Mouse (Mus musculus) gastrocnemius, postnatal 14 days (tissue): Measurements from ENCODE around the gene Spin1. TPM values are rescaled to one million over a fixed set of nuclear protein-coding genes. Genes with fewer than 3 reads are reported as not detected.

Experiments used
- DNase-seq: peaks from one replicate; pipeline ENCODE4 v3.0.0; 2021; ENCODE audit warnings: mixed read lengths
- intact Hi-C: fragments of 180-260 bp; cut with DNase I; formaldehyde crosslinking; loops from one replicate; pipeline ENCODE4 v1.15.1; 2025; ENCODE audit warnings: low total_unique reads
- total RNA-seq, 2 experiments: library from RNA; stranded (reverse); gene quantifications; 2 replicates each; pipeline ENCODE4 v1.2.3; 2021

Gene Spin1
- total RNA-seq, 2 experiments from 2014 or later: 16.9 to 18.6 TPM

DNA sequence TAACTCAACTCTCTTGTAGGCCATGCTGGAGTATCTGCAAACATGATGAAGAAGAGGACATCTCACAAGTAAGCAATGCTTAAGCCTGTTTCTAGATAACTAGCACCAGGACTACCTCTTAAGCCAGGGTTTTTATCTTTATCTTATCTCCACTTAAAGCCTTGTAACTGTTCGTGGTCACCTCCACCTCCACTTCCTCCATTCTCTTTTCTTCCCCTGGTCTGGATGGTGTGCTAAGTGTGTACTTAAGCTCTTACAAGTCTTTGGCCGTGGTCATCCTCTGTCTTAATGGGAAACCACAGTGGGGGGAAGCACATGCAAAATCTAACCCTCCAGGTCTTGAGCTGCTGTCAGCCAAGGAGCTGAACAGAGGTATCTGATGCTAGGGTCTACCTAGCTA, 27.2 kb downstream of the Spin1 start:
- intact Hi-C loops: no loop called here

DNA sequence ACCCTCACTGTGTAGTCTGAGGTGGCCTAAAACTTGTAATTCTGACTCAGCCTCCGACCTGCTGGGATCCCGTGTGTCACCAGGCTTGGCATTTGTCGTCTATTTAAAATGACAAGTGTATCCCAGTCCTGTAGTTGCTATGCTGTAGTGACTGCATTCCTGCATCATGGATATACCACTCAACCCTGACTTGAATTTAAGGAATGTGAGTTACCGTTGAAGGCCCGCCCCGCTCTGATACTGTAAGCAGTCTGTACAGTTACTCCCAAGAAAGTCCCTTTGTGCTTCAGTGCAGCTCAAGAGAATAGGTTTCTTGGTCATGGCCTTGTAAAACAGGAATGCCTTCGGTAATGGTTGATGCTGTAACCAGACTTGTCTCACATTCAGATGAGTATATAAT, 27.7 kb downstream of the Spin1 start:
- no peak for DNase-seq
- intact Hi-C loops: no loop called here

More for the DNA sequence above, 27.2 kb downstream of the Spin1 start:
- no peak for DNase-seq

DNA sequence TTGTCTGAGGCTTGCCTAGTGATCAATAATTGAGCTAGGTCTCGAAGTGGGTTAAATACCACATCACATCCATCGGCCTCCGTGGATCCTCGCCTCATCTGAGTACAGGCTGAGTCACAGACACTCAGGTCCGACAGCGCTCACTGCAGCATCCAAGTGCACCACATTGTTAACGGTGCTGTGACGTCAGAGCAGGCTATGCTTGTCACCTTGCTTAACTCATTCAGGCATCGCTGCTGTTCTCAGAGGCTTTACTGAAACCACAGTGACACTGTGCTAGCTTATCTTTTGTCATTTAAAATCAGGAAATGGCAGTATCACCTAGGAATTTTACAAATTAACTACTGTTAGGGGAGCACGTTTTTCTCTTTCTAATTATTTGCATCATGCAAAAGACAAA, 30.5 kb downstream of the Spin1 start:
- intact Hi-C loops: no loop called here
- DNase-seq: no peak

DNA sequence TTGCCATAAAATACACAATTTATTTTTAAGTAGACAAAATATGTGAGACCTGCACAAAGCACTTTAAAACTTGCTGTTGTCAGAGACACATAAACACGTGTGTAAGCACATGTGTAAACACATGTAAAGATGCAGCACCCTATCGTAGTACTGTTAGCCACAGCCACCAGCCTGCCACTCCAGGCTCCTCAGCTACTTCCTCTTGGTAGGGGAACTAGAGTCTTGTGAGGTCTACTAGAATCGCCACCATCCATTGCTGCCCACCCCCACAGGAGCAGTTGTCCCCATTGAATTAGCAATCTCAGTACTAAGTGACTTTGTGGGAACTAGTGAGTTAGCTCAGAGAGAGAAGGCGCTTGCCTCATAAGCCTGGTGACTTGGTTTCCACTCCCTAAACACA, 35.6 kb downstream of the Spin1 start:
- intact Hi-C loops: no loop called here
- no peak for DNase-seq

DNA sequence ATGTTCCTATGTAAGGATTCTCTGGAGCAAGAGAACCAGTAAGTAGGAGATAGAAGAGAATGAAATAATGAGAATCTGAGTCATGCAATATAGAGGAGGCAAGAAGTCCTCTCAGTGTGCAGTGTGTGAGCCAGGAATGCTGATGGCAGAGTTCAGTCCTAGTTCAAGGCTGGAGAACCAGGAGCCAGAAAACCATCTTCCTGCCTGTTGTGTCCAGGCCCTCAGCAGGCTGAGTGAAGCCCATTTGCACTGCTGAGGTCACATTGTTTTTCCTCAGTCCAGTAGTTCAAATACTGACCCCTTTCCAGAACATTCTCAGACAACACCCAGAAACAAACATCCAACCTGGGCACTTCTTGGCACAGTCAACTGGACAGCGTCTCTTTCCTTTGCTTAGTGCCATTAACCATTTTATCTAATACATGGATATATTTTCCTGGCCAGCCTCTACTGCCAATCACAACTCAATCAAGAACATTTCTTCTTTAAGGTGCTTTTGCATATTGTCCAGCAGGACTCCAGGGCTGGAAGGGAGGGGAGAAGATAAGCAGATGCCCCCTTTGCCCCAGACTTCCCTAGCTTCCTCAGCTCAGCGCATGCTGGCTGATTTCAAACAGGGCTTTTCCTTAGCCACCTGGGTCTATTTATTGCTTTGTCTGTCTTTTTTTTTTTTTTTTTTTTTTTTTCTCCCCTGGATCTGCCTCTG, 36.5 kb downstream of the Spin1 start:
- intact Hi-C loops: no loop called here
- no peak for DNase-seq

DNA sequence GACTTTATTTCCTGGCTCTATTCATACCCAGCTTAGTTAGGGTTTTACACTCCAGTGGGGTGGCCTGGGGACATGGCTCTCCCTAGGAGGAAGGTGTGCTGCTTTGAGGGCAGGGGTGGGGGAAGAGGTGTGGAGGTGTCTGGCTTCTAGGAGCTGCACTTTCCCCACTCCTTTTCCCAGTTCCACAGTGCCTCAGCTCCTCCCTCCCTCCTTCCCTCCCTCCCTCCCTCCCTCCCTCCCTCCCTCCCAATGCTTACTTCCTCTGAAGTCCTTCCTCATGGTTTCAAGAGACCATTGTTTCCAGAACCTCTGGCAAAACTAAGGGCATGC, 37.0 kb downstream of the Spin1 start:
- intact Hi-C loops: no loop called here
- DNase-seq: no peak

DNA sequence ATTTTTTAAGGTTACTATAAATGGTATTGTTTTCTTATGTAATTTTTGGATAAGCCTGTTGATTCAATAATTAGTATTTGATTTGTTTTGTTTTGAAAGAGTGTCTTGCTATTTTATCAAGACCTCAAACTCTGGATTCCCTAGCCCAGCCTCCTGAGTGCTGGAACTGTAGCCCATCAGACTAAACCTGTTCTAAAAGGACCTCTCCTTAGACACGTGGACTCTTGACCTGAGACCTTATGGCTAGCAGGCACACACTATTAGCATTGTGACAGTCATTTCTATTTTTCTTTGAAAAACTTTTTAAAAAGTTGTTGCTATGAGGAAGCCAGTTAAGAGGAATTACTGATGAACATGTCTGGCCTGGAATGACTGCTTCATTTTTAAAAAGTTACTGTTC, 46.4 kb downstream of the Spin1 start:
- DNase-seq: no peak
- intact Hi-C loops: no loop called here

DNA sequence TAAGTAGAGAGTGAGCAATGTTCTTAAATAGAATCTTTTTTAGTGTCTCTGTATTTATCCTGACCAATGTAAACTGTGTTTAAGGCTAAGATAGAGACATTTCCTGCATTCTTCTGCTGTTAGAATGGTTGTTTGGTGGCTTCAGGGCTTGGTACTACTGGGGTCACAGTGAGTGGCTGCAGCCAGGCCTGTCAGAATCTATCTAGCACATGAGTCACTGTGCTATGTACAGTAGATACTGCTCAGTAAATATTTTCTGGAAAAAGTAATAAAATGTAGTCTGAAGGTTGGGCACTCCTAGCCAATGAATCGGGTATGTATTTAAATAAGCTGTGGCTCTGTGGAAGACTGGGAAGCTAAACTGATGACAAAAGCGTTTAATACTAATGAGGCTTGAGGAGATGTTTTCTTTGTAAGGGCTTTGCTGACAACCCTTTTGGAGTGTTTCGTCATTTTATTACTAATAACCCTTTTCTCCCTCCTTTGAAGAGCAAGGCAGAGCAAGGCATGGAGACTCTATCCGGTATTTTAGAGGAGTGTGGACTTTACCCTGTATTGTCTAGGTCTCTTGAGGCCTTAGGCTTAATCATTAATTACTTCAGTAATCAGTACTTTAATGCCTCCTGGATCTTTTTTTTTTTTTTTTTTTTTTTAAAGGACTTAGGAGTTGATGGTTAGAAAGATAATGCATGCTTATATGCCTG, 52.4 kb downstream of the Spin1 start:
- DNase-seq: no peak
- intact Hi-C loops: no loop called here

DNA sequence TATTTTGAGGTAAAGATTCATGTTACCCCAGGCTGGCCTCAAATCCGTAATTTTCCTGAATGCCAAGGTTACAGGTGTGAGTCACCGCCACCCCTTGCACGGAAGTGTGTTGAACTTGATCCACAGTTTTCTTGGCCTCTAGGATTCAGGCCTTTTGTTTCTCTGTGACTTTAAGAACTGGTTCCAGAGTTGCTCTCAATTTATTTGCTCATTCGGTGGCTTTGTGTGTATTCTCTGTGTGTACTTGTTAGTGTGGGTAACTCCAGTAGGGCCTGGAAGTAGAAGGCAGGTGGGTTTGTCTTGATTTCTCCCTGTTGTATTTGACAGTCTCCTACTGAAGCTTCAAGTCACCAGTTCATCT, 53.0 kb downstream of the Spin1 start:
- no peak for DNase-seq
- intact Hi-C loops: no loop called here

DNA sequence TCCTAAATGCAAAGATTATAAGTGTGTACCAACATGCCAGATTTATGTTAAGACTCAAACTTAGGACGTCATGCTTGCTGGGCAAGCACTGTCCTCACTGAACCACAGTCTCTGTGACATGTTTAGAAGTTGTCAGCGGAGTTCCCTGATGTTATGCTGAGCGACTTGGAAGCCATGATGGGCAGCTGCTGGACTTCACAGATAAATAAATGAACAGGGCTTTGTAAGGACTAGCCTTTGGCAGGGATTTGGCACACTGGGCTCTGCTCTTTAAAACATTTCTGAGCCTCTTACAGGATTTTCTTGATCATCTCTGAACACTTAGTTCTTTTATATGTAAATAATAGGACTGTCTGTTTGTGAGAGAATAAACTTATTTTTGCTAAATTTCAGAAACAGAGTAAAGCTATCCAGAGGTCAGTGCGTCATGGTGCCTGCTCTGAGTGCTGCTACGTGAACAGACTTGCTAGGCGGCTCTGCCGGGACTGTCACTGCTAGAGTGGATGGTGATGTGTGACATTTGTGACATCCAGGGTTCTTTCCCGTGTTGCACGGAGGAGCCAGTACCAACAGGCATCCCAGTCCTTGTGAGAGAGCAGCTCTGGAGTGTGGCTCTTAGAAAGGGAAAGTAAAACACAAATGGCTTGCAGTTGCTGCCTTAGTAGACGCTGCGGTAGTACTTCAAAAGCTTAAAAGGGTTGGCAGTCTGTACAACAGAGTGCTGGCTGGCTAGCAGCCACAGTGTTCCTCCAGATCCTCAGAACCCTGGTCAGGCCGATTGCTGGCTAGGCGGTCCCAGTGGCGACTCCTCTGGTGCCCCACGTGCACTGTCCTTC, 54.7 kb downstream of the Spin1 start:
- intact Hi-C loops: no loop called here
- no peak for DNase-seq

DNA sequence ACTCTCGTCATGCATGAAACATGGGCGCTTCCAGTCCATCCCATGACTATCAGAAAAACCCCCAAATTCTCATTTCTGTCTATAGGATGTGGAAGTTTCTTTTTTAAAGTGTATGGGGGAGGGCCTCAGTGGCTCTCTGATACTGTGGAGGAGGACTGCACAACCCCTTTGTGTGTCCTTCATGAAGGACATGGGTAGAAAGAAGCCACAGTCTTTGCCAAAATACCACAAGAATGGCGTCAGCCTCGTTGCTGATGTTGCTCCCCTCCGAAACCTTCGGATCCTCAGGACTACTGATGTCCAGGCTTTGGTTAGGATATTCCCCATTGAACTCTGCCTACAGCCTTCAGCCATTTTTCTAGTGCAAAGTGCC, 55.3 kb downstream of the Spin1 start:
- intact Hi-C loops: no loop called here
- no peak for DNase-seq

DNA sequence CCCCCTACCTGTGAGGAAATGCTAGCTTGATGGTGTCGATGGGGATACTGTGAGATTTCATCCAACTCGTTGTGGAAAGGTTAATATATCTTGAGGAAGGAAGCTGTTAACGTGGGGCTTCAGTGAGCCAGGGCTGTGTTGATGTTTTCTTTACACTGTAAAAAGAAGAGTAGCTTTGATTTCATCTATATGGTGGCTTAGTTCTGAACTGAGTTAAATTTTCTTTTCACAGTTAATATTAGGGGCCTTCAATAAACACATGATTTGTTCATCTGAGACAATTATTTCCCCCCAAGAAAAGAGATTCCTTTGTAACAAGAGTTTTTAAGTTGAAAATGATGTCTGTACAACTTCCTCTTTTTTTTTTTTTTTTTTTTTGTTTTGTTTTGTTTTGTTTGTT, 56.6 kb downstream of the Spin1 start:
- intact Hi-C loops: no loop called here
- DNase-seq: no peak

DNA sequence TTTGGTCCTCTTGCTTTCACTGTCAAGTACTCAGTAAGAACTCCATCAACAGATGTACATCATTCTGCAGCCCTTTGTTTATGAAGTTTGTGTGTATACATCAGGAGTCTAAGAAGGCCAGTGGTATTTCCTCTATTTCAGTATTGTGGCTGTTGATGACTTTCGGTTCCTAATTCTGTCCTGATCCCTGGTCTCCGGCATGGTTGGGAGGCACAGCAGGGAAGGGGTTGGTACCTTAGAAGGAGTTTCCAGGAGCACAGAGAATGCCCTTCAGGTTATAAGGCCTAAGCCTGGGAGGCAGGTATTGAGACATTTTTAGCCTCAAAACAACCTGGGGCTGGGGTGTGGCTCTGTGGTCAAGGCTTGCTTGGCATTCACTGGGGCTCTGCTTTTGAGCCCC, 61.0 kb downstream of the Spin1 start:
- intact Hi-C loops: no loop called here

DNA sequence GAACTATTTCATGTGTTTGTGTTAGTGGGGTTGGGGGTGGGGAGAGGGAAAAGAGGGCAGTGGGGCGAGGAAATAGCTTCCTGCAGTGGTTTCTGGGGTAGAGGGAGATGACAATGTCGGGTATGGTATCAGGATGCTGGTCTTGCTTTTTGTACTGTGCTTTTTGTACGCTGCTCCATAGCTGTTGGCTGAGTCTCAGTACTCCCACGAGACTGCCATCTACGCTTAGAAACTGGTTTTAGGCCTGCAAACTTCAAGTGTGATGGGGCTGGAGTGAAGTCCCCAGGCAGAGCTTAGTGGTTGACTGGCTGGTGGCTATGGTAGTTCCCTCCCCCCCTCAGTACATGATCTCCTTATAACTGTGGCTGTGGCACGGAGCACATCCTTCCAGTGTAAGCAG, 61.6 kb downstream of the Spin1 start:
- intact Hi-C loops: no loop called here
- DNase-seq: no peak

More for the DNA sequence above, 61.0 kb downstream of the Spin1 start:
- no peak for DNase-seq

DNA sequence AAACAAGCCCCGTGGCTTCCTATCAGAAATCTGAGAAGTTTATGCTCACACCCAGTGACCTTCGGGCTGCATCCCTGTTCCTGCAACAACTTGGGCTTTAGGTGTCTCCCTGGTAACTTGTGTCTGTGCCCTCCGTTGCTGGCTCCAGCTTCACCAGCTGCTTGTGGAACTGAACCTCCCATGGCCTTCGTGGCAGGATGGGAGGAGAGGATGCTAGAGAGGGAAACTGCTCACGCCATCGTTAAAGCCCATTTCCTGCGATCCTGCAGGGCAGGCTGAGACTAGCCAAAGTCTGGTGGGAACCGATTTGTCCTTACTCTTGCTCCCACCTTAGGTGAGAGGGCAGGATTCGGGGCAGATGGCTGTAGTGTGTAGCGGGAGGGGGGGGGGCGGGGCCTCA, 66.0 kb downstream of the Spin1 start:
- DNase-seq: no peak
- intact Hi-C loops: no loop called here

DNA sequence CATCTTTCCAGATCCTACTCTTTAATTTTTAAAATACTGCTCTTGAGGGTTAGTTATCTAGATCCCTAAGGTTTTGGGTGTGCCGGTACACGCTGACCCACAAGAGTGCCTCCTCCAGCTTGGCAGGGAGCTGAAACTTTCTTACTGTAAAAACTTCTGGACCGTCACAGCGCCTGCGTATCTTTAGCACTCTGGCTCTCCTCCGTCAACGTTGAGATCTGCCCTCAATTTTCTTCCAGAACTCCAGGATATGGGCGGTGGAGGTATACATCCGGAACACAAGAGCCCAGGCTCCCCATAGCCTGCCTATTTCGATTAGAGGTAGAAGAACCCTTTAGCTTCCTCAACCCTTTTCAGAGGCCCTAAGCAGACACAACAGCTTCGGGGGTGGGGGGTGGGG, 69.5 kb downstream of the Spin1 start:
- intact Hi-C loops: no loop called here
- DNase-seq: no peak

DNA sequence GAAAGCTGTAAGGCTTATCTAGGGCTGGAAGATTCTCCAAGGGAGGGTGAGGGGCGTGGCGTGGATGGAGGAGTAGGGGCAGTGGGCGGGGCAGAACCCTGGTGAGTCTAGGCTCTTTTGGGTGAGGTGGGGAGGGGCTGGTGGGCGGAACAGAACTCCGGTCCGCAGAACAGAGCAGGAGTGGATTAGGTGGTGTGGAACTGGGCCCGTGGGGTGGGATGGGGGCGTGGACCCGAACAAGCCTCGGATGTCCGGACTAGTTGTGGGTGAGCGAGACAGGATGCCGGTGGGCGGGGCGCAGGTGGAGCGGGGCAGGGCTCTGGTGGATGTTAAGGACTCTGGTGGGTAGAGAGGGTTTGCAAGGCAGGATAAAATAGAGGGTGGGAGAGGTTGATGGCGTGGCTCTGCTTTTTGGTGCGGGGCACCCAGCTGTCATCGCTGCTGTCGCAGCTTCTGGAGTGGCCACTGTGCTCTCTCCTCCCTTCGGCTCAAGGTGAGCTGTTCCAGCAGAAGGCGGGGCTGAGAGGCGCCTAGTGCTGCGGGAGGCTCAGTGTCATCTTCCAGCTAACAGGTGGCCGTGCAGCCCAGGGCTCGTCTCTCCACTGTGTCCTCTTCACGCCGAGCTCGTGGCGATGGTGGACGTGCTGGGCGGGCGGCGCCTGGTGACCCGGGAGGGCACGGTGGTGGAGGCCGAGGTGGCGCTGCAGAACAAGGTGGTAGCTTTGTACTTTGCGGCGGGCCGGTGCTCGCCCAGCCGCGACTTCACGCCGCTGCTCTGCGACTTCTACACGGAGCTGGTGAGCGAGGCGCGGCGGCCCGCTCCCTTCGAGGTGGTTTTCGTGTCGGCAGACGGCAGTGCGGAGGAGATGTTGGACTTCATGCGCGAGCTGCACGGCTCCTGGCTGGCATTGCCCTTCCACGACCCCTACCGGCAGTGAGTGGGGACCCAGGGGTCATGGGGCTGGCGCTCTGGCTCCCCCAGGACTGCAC, 70.3 kb downstream of the Spin1 start, which contains the start of gene Nxnl2:
TSS of gene Nxnl2 (plus strand) at position 332 of the 990 bp plus-strand sequence.
- DNase-seq: peak; percentile 36
- intact Hi-C loops: no loop called here

DNA sequence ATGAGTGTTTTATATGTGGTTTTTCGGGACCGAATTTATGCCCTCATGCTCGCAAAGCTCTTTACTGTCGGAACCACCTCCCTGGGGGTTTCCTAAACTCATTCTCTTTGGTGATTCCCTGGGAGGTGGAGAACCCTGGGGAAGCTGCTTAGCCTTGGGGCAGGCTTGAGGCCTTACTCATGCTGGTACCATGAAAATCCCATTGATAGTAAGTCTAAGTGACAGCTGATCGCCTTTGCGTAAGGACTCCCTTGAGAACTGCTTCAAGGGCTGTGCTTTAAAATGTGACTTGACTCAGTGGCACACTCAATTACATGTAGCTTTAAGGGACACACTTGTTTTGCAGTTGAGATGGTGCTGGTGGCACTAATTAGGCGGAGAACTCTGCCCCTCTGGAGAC, 71.9 kb downstream of the Spin1 start:
- intact Hi-C loops: no loop called here
- no peak for DNase-seq

DNA sequence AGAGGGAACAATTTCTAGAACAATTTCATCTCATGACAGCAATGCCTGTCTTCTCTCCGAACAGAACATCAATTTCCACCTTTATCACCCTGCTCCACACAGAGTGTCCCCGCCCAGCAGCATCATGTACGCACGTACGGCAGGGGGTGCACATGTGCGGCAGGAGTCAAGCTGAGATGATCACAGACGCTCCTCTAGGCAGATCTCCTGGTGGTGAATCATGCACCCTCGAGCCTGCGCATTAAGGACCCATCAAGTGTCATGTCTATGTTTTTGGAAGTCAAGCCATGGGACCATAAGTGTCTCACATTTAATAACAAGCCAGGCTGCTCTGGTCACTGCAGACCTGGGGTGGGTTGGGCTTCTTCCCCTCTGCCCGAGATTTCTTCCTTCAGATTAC, 78.3 kb downstream of the Spin1 start:
- intact Hi-C loops: no loop called here
- no peak for DNase-seq

DNA sequence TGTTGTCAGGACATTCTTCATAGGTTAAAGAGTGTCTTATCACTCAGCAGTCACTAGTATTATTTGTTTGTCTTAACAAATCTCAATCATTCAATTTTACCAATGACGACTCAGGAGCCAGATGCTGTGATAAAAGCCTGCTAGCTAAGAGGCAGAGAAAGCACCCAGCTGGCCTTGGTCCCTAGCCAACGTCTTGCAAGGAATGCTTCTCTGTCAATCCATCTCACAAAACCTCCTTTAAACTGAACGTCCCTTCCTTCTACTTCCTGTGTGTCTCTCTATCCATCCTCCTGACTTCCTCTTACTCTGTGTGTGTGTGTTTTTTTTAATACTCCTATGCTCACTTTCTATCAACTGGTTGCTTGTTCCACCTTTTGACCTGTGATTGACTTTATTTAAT, 78.7 kb downstream of the Spin1 start:
- no peak for DNase-seq
- intact Hi-C loops: no loop called here
